Mouse (Mus musculus) ES-Bruce4 (cell line): ENCODE measurements around the gene A630001G21Rik.

Experiments
- CTCF ChIP-seq: IDR thresholded peaks from one replicate; pipeline ENCODE4 v1.8.1; 2011; ENCODE audit warnings: low read depth, low read length
- EP300 ChIP-seq: IDR thresholded peaks from 2 replicates; pipeline ENCODE4 v1.6.1; 2011; ENCODE audit warnings: low read depth, low read length; ENCODE audit not compliant: insufficient read depth
- POLR2A ChIP-seq: IDR thresholded peaks from one replicate; pipeline ENCODE4 v1.8.1; 2011; ENCODE audit warnings: low read length; ENCODE audit not compliant: insufficient read depth

- no peak for TF ChIP-seq CTCF
- no peak for TF ChIP-seq POLR2A
- no peak for TF ChIP-seq EP300
Measured at GRCm38 (mm10) chr1:85714501-85714900, 63.9 kb downstream of the A630001G21Rik start.
